Mouse (Mus musculus): ENCODE results near the gene Fam241b.

DNA sequence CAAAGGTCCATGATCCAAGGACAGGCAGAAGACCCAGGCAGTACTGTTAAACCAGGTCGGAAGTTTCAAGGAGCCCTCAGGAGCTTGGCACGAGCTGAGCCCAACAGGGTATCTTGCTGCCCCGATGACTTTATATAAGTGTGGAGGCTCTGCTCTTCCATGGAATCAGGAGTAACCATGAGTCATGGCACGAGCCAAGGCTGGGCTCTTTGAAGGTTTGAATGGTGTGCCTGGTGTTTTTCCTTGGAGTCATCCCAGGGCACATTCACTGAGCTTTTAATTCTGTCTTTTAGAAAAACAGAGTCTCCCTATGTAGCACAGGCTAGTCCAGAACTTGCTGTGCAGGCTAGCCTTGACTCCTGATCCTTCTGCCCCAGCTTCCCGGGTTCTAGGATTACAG is 55.3 kb downstream of the Fam241b start:
- TF ChIP-seq CTCF (IDR thresholded peaks at IDR 0.05; ENCODE audit: low read depth) (no peak), EP300 (IDR thresholded peaks at IDR 0.05; ENCODE audit: low read depth) (no peak)

Measured in liver, postnatal 0 days (tissue).